Mouse (Mus musculus) MEL (cell line): ENCODE measurements at regions not wholly inside any gene's neighbourhood (a gene's known extent, or its start where the extent isn't known, plus 50 kb on each side); places are given as distances from the start of the nearest gene placed in this dataset.

ENCODE experiments used
- DNase-seq: peaks from one replicate; pipeline ENCODE4 v3.0.0; 2011; ENCODE audit warnings: low read depth, low spot score
- H3K27ac ChIP-seq: 2 replicates; pipeline ENCODE4 v1.5.1; 2012; ENCODE audit warnings: low read depth, mild to moderate bottlenecking, control low read depth, low read length, moderate library complexity; ENCODE audit not compliant: control insufficient read depth
- H3K27me3 ChIP-seq, 2 experiments: fragments of 150-350 bp in 1 of 2; sonication (generic) in 1 of 2; 2 replicates each; pipeline ENCODE4 v1.6.1; 2012; ENCODE audit warnings: low read length in 2 of 2, mild to moderate bottlenecking in 2 of 2, improper control_type of control experiment in 1 of 2, moderate library complexity in 1 of 2; ENCODE audit not compliant: insufficient read depth in 2 of 2, control insufficient read depth in 1 of 2
- H3K36me3 ChIP-seq, 2 experiments: 2 replicates each; pipeline ENCODE4 v1.6.1; 2012 to 2014; ENCODE audit warnings: low read length in 2 of 2, improper control_type of control experiment in 1 of 2, inconsistent platforms in 1 of 2, mild to moderate bottlenecking in 1 of 2; ENCODE audit not compliant: insufficient read depth in 2 of 2, control insufficient read depth in 1 of 2
- H3K4me1 ChIP-seq, 2 experiments: fragments of 150-350 bp in 1 of 2; sonication (generic) in 1 of 2; 2 replicates each; pipeline ENCODE4 v1.6.1; 2012; ENCODE audit warnings: low read length in 2 of 2, improper control_type of control experiment in 1 of 2, mild to moderate bottlenecking in 1 of 2; ENCODE audit not compliant: insufficient read depth in 2 of 2, control insufficient read depth in 1 of 2
- H3K4me3 ChIP-seq, 2 experiments: fragments of 150-350 bp in 1 of 2; sonication (generic) in 1 of 2; 2 replicates each; pipeline ENCODE4 v1.5.1; 2012; ENCODE audit warnings: low read depth in 2 of 2, low read length in 2 of 2, mild to moderate bottlenecking in 2 of 2, moderate library complexity in 2 of 2, control low read depth in 1 of 2, improper control_type of control experiment in 1 of 2; ENCODE audit not compliant: control insufficient read depth in 1 of 2, insufficient read depth in 1 of 2
- H3K79me2 ChIP-seq: 2 replicates; pipeline ENCODE4 v1.6.1; 2012; ENCODE audit warnings: mild to moderate bottlenecking, low read length, moderate library complexity; ENCODE audit not compliant: control insufficient read depth, poor library complexity, insufficient read depth
- H3K9ac ChIP-seq: 2 replicates; pipeline ENCODE4 v1.6.1; 2012; ENCODE audit warnings: low read depth, mild to moderate bottlenecking, control low read depth, low read length, moderate library complexity; ENCODE audit not compliant: control insufficient read depth, poor library complexity, severe bottlenecking
- H3K9me3 ChIP-seq: fragments of 150-350 bp; sonication (generic); replicated peaks from 2 replicates; pipeline ENCODE4 v1.6.1; 2012; ENCODE audit warnings: mild to moderate bottlenecking, low read length, improper control_type of control experiment, moderate library complexity; ENCODE audit not compliant: insufficient read depth
- BHLHE40 ChIP-seq: IDR thresholded peaks from 2 replicates; pipeline ENCODE4 v1.6.1; 2012; ENCODE audit warnings: low read depth, mild to moderate bottlenecking, inconsistent platforms, low read length, improper control_type of control experiment, borderline replicate concordance
- CHD1 ChIP-seq: IDR thresholded peaks from 2 replicates; pipeline ENCODE4 v1.6.1; 2012; ENCODE audit warnings: low read depth, mild to moderate bottlenecking, inconsistent platforms, low read length, improper control_type of control experiment
- ELF1 ChIP-seq: IDR thresholded peaks from 2 replicates; pipeline ENCODE4 v1.6.1; 2014; ENCODE audit warnings: low read depth, mild to moderate bottlenecking, inconsistent platforms, low read length, improper control_type of control experiment, moderate library complexity
- EP300 ChIP-seq, 2 experiments: IDR thresholded peaks; 2 replicates each; pipeline ENCODE4 v1.6.1; 2011; ENCODE audit warnings: improper control_type of control experiment in 2 of 2, low read length in 2 of 2, low read depth in 1 of 2, mild to moderate bottlenecking in 1 of 2
- GABPA ChIP-seq: IDR thresholded peaks from 2 replicates; pipeline ENCODE4 v1.6.1; 2012; ENCODE audit warnings: low read depth, mild to moderate bottlenecking, inconsistent platforms, low read length, improper control_type of control experiment, moderate library complexity
- GATA1 ChIP-seq: IDR thresholded peaks from 2 replicates; pipeline ENCODE4 v1.6.1; 2011; ENCODE audit warnings: low read depth, low read length, improper control_type of control experiment
- JUND ChIP-seq: IDR thresholded peaks from 2 replicates; pipeline ENCODE4 v1.6.1; 2011; ENCODE audit warnings: low read depth, mild to moderate bottlenecking, improper control_type of control experiment, low read length
- KAT2A ChIP-seq: conservative IDR thresholded peaks from 2 replicates; pipeline ENCODE4 v1.6.1; 2012; ENCODE audit warnings: low read depth, low read length, improper control_type of control experiment, inconsistent platforms
- MAFK ChIP-seq: IDR thresholded peaks from 2 replicates; pipeline ENCODE4 v1.6.1; 2011; ENCODE audit warnings: low read depth, mild to moderate bottlenecking, low read length, improper control_type of control experiment, borderline replicate concordance
- MYC ChIP-seq: IDR thresholded peaks from 2 replicates; pipeline ENCODE4 v1.6.1; 2011; ENCODE audit warnings: low read depth, mild to moderate bottlenecking, low read length, improper control_type of control experiment, moderate library complexity
- NELFE ChIP-seq: IDR thresholded peaks from 2 replicates; pipeline ENCODE4 v1.6.1; 2011; ENCODE audit warnings: low read depth, low read length, improper control_type of control experiment
- POLR2A ChIP-seq, 2 experiments: IDR thresholded peaks; 2 replicates each; pipeline ENCODE4 v1.6.1; 2011 to 2012; ENCODE audit warnings: low read length in 2 of 2, mild to moderate bottlenecking in 2 of 2, control low read depth in 1 of 2, improper control_type of control experiment in 1 of 2, low read depth in 1 of 2, moderate library complexity in 1 of 2; ENCODE audit not compliant: control insufficient read depth in 1 of 2, insufficient read depth in 1 of 2, poor library complexity in 1 of 2
- POLR2AphosphoS2 ChIP-seq: IDR thresholded peaks from 2 replicates; pipeline ENCODE4 v1.6.1; 2011; ENCODE audit warnings: low read length, improper control_type of control experiment
- POLR2AphosphoS5 ChIP-seq: IDR thresholded peaks from 2 replicates; pipeline ENCODE4 v1.6.1; 2012; ENCODE audit warnings: low read depth, borderline replicate concordance, mild to moderate bottlenecking, inconsistent platforms, low read length, moderate library complexity, mixed read lengths
- RCOR1 ChIP-seq: IDR thresholded peaks from 2 replicates; pipeline ENCODE4 v1.6.1; 2012; ENCODE audit warnings: low read depth, mild to moderate bottlenecking, inconsistent platforms, low read length, improper control_type of control experiment
- TAL1 ChIP-seq: IDR thresholded peaks from 2 replicates; pipeline ENCODE4 v1.6.1; 2012; ENCODE audit warnings: mild to moderate bottlenecking, inconsistent platforms, low read length, moderate library complexity, mixed read lengths
- TBP ChIP-seq: IDR thresholded peaks from 2 replicates; pipeline ENCODE4 v1.8.0; 2011; ENCODE audit warnings: low read depth, low read length, improper control_type of control experiment
- UBTF ChIP-seq: IDR thresholded peaks from 2 replicates; pipeline ENCODE4 v1.6.1; 2012; ENCODE audit warnings: low read depth, mild to moderate bottlenecking, inconsistent platforms, low read length, improper control_type of control experiment, moderate library complexity, borderline replicate concordance; ENCODE audit not compliant: insufficient read depth
- USF1 ChIP-seq: IDR thresholded peaks from 2 replicates; pipeline ENCODE4 v1.6.1; 2014; ENCODE audit warnings: low read depth, mild to moderate bottlenecking, inconsistent platforms, low read length, improper control_type of control experiment, moderate library complexity
- USF2 ChIP-seq, 2 experiments: IDR thresholded peaks; 2 replicates each; pipeline ENCODE4 v1.6.1; 2011 to 2012; ENCODE audit warnings: improper control_type of control experiment in 2 of 2, low read length in 2 of 2, borderline replicate concordance in 1 of 2, inconsistent platforms in 1 of 2, low read depth in 1 of 2, mild to moderate bottlenecking in 1 of 2; ENCODE audit not compliant: insufficient read depth in 1 of 2
- ZKSCAN1 ChIP-seq: IDR thresholded peaks from 2 replicates; pipeline ENCODE4 v1.6.1; 2012; ENCODE audit warnings: low read depth, mild to moderate bottlenecking, inconsistent platforms, low read length, improper control_type of control experiment, moderate library complexity
- ZNF384 ChIP-seq: IDR thresholded peaks from 2 replicates; pipeline ENCODE4 v1.6.1; 2012; ENCODE audit warnings: low read depth, mild to moderate bottlenecking, inconsistent platforms, low read length, improper control_type of control experiment

DNA sequence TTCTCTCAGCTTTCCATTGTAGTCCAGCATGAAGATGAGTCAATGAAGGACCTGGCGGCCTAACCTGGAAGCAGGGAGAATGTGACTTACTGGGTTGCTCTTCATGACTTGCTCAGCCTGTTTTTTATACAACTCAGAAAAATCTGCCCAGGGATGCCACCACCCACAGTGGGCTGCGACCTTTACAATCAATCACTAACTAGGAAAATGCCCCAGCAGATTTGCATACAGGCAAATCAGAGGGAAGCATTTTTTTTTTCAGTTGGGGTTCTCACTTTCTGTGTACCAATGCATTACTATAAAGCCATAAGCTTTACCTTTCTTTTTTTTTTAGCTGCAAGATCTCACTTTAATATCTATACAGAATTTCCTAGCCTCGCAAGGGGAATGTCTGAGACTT, 244.5 kb downstream of the Map2k4 start:
- Histone ChIP-seq H3K27ac (no peak overlapping the region), H3K4me3 (no peak overlapping the region), H3K9ac (no peak overlapping the region), H3K9me3 (no peaks in the 10 kb centered on the region), H3K27me3 (no peaks in the 10 kb centered on the region; a peak in 1 of 4 replicates), H3K36me3 (no peaks in the 10 kb centered on the region), H3K79me2 (no peaks in the 10 kb centered on the region), H3K4me1 (no peaks in the 10 kb centered on the region)
- DNase-seq: no peak
- TF ChIP-seq KAT2A: no peak
- TF ChIP-seq ZKSCAN1: no peak
- TF ChIP-seq BHLHE40: no peak

DNA sequence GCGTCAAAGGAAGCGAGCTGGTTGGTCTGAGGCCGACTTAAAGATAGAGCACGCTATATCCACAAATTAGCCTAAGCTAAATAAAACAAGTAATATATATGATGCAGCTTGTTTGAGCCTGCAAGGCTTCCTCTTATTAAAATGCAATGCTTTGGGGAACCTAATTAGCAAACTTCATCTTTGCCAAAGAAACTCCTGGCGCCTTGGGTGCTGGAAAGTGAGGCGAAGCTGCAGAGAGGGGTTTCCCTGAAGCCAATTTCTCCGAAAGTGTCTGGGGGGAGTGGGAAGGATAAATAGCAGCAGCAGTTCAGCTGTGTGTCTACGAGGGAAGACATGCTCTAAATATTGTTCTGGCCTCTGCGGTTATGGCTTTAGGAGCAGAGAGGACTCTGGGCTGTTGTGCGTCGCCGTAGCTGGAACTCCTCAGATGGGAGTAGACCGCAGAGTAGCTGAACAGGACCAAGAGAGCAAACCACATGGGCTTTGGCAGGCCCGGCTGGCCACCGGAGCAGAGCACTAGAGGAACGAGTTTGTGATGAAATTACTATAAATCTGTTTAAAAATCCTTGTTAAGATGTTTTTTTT, 251.0 kb downstream of the Map2k4 start:
- no peaks in the 10 kb centered on the region; a peak in 1 of 4 replicates for H3K27me3 ChIP-seq
- no peak overlapping the region for H3K4me3 ChIP-seq
- no peaks in the 10 kb centered on the region for H3K9me3 ChIP-seq
- DNase-seq: no peak
- H3K4me1 ChIP-seq: no peaks in the 10 kb centered on the region
- TF ChIP-seq POLR2AphosphoS2 (no peak), NELFE (no peak), JUND (no peak), GATA1 (no peak), USF1 (no peak), ZKSCAN1 (no peak), ELF1 (no peak), ZNF384 (no peak), TBP (no peak), MAFK (no peak), CHD1 (no peak), POLR2AphosphoS5 (no peak), USF2 (IDR thresholded peaks at IDR 0.05; ENCODE audit: borderline replicate concordance in 1 of 2, insufficient read depth in 1 of 2, low read depth in 1 of 2, low read length in 2 of 2) (no peak), TAL1 (no peak), UBTF (no peak), RCOR1 (no peak), POLR2A (IDR thresholded peaks at IDR 0.05; ENCODE audit: control insufficient read depth in 1 of 2, insufficient read depth in 1 of 2, low read depth in 1 of 2, low read length in 2 of 2, poor library complexity in 1 of 2) (no peak), EP300 (IDR thresholded peaks at IDR 0.05; ENCODE audit: low read depth in 1 of 2, low read length in 2 of 2) (no peak), MYC (no peak), GABPA (no peak)
- no peaks in the 10 kb centered on the region for H3K36me3 ChIP-seq
- no peaks in the 10 kb centered on the region for H3K79me2 ChIP-seq
- H3K27ac ChIP-seq: no peak overlapping the region
- no peak overlapping the region for H3K9ac ChIP-seq
